Mouse (Mus musculus) liver, postnatal 0 days (tissue): ENCODE measurements around the gene Tmem238l. TPM values are rescaled to one million over a fixed set of nuclear protein-coding genes. Genes with fewer than 3 reads are reported as not detected.

Experiments used
- ATAC-seq: fragments of 200-750 bp; cut with Nextera tagmentation; 2 replicates; pipeline ENCODE4 v1.8.0; 2017; ENCODE audit warnings: mild to moderate bottlenecking, moderate library complexity
- DNase-seq: peaks from one replicate; pipeline ENCODE4 v3.0.0-alpha.2; 2016
- H3K27ac ChIP-seq: fragments of 300-500 bp; sonication (generic); 2 replicates; pipeline ENCODE4 v1.5.1; 2014; ENCODE audit warnings: antibody characterized with exemption, moderate library complexity, mild to moderate bottlenecking, low read depth
- H3K27me3 ChIP-seq: fragments of 300-500 bp; sonication (generic); 2 replicates; pipeline ENCODE4 v1.6.1; 2014; ENCODE audit warnings: low read length, control low read depth, mixed read lengths; ENCODE audit not compliant: insufficient read depth
- H3K36me3 ChIP-seq: fragments of 300-500 bp; sonication (generic); replicated peaks from 2 replicates; pipeline ENCODE4 v1.6.1; 2014; ENCODE audit warnings: mild to moderate bottlenecking, control low read depth, low read length, moderate library complexity, mixed read lengths; ENCODE audit not compliant: insufficient read depth
- H3K4me1 ChIP-seq: fragments of 300-500 bp; sonication (generic); 2 replicates; pipeline ENCODE4 v1.6.1; 2014; ENCODE audit warnings: antibody characterized with exemption, mild to moderate bottlenecking, control low read depth; ENCODE audit not compliant: insufficient read depth
- H3K4me2 ChIP-seq: fragments of 300-500 bp; sonication (generic); 2 replicates; pipeline ENCODE4 v1.6.1; 2014; ENCODE audit warnings: low read depth, mild to moderate bottlenecking, low read length, moderate library complexity, mixed read lengths
- H3K4me3 ChIP-seq: fragments of 300-500 bp; sonication (generic); 2 replicates; pipeline ENCODE4 v1.5.1; 2014; ENCODE audit warnings: low read depth, low read length
- H3K9ac ChIP-seq: fragments of 300-500 bp; sonication (generic); replicated peaks from 2 replicates; pipeline ENCODE4 v1.6.1; 2014; ENCODE audit warnings: mild to moderate bottlenecking, moderate library complexity
- H3K9me3 ChIP-seq: fragments of 300-500 bp; sonication (generic); 2 replicates; pipeline ENCODE4 v1.6.1; 2016; ENCODE audit warnings: mild to moderate bottlenecking, control low read depth, low read length, mixed read lengths
- CTCF ChIP-seq: sonication (generic); IDR thresholded peaks from 2 replicates; pipeline ENCODE4 v1.5.1; 2016; ENCODE audit warnings: antibody characterized with exemption, low read depth
- EP300 ChIP-seq: IDR thresholded peaks from 2 replicates; pipeline ENCODE4 v1.6.1; 2016; ENCODE audit warnings: antibody characterized with exemption, low read depth, mild to moderate bottlenecking
- WGBS: fragments of 180-500 bp; shearing (Covaris S2); extraction: QIAGEN DNeasy Blood & Tissue Kit; methylation state at CpG from one replicate; pipeline ENCODE4 v1.1.7; 2014; ENCODE audit not compliant: insufficient replicate concordance; 5-methylcytosine and 5-hydroxymethylcytosine counted together
- polyA plus RNA-seq: library from polyadenylated mRNA; unstranded; fragments of >200 nt; fragmentation: Nextera tagmentation; extraction: Ambion mirVana; gene quantifications from 2 replicates; pipeline ENCODE4 v1.2.1, GENCODE M21; 2015

Gene Tmem238l
- polyA plus RNA-seq: not detected in 2 replicates

DNA sequence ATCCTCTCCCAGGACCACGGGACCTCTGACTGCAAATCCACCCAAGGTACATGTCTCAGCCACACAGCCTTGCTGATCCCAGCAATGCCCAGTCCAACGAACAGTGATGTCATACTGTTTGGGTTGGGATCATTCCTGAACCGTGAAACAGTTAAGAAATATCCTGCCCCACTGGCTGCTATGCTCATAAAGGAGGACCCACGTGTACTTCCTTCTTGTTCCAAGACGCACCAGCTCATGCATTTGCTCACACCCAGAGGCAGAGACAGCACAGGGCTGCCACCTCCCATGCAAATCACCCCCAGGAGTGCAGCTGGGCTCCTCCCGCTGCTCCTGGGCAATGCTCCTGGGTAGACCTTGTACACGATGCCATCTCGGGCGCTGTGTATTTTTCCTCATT, at the start of gene Tmem238l:
Tmem238l (plus strand) TSS at position 336 of the 400 bp plus-strand sequence.
- ATAC-seq: no peak
- no peaks in the 10 kb centered on the region for H3K36me3 ChIP-seq
- H3K9ac ChIP-seq: no peak within 1 kb of the TSS
- 64% methylated on average over 9 of the region's 9 CpGs for WGBS
- no peak within 1 kb of the TSS for H3K4me2 ChIP-seq
- DNase-seq: no peak
- no peak for TF ChIP-seq CTCF
- no peak for TF ChIP-seq EP300
- no peaks in the 10 kb centered on the region for H3K4me1 ChIP-seq
- H3K27ac ChIP-seq: no peak within 1 kb of the TSS
- no peaks in the 10 kb centered on the region for H3K9me3 ChIP-seq
- H3K27me3 ChIP-seq: no peaks in the 10 kb centered on the region
- no peak within 1 kb of the TSS for H3K4me3 ChIP-seq

DNA sequence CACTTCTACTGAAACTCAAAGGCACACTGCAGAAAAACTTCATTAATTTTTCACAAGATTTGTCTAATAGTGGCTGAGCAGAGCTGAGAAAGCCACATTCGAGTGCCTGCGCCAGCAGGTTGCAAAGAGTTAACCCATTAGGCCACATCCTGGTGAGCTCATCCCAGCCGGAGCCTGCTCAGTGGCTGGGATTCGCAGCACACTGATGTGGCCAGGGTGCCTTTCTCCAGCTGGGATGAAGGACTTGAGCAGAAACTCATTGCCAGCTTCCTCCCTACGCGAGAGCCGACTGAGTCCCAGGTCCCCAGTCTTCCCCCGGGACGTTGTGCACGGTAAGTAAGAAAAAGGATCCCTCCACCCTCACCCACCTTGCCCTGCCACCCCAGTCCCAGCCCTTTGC, 44.6 kb upstream of the Tmem238l start, which contains the start of gene Pirt:
Pirt (plus strand) TSS at position 171 of the 400 bp plus-strand sequence.
- DNase-seq: no peak
- no peak within 1 kb of the TSS for H3K4me3 ChIP-seq
- no peak within 1 kb of the TSS for H3K4me2 ChIP-seq
- ATAC-seq: no peak
- no peaks in the 10 kb centered on the region for H3K27me3 ChIP-seq
- no peak for TF ChIP-seq CTCF
- TF ChIP-seq EP300: no peak
- no peak within 1 kb of the TSS for H3K27ac ChIP-seq
- no peaks in the 10 kb centered on the region for H3K36me3 ChIP-seq
- no peaks in the 10 kb centered on the region for H3K4me1 ChIP-seq
- H3K9ac ChIP-seq: no peak within 1 kb of the TSS
- WGBS: 43% methylated on average over 10 of the region's 10 CpGs
- no peaks in the 10 kb centered on the region for H3K9me3 ChIP-seq

DNA sequence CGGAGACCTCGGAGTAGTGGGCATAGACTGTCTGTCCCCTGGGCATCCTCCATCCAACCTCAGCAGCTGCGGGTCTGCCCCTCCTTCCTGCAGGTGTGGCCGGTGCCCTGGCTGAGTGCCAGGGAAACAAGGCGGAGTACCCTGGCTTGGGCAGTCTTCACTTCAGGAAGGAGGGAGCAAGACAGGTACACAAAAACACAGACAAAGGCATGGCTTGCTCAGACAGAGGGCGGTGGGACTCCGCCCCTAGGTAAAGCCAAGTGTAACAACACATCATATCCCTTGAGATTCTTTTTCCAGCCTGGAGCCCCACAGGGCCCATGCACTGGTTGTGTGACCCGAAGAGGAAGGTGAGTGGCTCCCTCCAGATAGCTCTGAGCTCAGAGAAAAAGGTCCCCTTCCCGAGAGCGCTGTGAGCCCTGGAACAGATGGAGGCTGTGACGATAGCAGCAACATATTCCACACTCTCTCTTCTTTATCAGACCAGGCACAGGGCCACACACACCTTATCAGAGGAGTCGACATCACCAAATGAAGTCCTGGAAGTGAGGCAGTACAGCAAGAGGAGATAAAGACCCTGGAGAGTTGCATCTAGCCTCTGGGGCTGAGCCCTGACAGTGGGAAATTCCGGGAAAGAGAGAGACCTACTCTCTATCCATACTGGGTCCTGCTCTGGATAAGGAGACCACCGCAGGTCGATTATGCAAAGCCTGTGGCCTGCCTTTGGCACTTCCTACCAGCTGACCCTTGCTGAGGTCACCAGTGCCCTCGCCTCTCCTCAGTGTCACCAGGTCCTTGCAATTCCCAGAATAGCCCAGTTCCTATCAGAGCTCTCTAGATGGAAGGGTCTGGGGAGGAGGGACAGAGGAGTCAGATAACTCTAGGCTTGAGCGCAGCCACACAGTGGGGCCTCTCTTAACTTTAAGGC, 43.6 kb upstream of the Tmem238l start:
- Histone ChIP-seq H3K27ac (no peak overlapping the region), H3K4me1 (no peaks in the 10 kb centered on the region), H3K9me3 (no peaks in the 10 kb centered on the region), H3K4me2 (no peak overlapping the region), H3K4me3 (no peak overlapping the region), H3K9ac (no peak overlapping the region), H3K36me3 (no peaks in the 10 kb centered on the region), H3K27me3 (no peaks in the 10 kb centered on the region)
- 40% methylated on average over 16 of the region's 17 CpGs for WGBS
- ATAC-seq (0 out of 2 replicates have a peak, but pooled peaks have one; percentile 27), DNase-seq (no peak)
- no peak for TF ChIP-seq EP300
- TF ChIP-seq CTCF: no peak

DNA sequence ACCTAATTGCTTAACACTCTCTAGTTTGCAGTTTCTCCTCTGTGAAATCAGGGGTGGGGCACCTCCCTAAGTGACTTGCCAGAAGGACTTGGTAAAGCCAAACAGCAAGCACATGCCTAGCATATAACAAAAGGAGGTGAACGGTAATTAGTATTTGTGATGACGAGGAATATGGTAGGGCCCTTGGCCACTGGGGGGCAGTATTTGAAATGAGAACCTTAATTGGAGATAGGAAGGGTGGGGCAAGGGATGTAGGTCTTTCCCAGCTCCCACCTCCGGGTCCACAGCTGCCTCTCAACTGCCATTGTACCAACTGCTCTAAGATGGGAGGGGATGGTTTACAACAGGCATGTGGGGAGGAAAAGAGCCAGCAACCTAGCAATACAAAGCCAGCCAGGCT, 42.2 kb upstream of the Tmem238l start:
- ATAC-seq (no peak), DNase-seq (peak; percentile 33)
- H3K27me3 ChIP-seq: no peaks in the 10 kb centered on the region
- no peak overlapping the region for H3K4me3 ChIP-seq
- no peak overlapping the region for H3K9ac ChIP-seq
- no peaks in the 10 kb centered on the region for H3K36me3 ChIP-seq
- 23% methylated on average over 3 of the region's 3 CpGs for WGBS
- TF ChIP-seq CTCF (peak; percentile 59), EP300 (no peak)
- no peak overlapping the region for H3K27ac ChIP-seq
- H3K4me1 ChIP-seq: no peaks in the 10 kb centered on the region
- no peaks in the 10 kb centered on the region for H3K9me3 ChIP-seq
- no peak overlapping the region for H3K4me2 ChIP-seq

DNA sequence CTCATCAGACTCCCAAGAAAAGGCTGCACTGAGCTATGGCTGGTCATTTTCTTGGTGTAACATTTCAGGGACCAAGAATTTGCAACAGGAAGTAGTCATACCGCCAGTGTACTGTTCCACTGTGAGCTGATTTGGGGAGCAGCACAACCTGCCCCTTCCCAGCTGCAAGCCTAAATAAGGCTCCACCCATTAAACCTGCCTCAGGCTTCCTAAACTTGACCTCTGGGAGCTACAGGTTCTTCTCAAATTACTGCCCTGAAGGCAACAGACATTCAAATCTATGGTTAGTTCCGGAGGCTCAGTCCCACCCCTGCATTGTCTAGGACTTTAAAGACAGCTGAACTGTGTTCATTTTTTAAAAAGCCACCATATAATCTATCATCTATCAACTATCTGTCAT, 36.4 kb upstream of the Tmem238l start:
- Histone ChIP-seq H3K27me3 (0 out of 2 replicates have a peak, but pooled peaks cover 3% of the 10 kb centered on the region), H3K4me1 (no peaks in the 10 kb centered on the region), H3K9me3 (no peaks in the 10 kb centered on the region), H3K9ac (no peak overlapping the region), H3K4me2 (no peak overlapping the region), H3K27ac (no peak overlapping the region), H3K36me3 (no peaks in the 10 kb centered on the region), H3K4me3 (no peak overlapping the region)
- no peak for DNase-seq
- ATAC-seq: no peak
- WGBS: 56% methylated on average over 2 of the region's 2 CpGs
- TF ChIP-seq EP300 (no peak), CTCF (no peak)

DNA sequence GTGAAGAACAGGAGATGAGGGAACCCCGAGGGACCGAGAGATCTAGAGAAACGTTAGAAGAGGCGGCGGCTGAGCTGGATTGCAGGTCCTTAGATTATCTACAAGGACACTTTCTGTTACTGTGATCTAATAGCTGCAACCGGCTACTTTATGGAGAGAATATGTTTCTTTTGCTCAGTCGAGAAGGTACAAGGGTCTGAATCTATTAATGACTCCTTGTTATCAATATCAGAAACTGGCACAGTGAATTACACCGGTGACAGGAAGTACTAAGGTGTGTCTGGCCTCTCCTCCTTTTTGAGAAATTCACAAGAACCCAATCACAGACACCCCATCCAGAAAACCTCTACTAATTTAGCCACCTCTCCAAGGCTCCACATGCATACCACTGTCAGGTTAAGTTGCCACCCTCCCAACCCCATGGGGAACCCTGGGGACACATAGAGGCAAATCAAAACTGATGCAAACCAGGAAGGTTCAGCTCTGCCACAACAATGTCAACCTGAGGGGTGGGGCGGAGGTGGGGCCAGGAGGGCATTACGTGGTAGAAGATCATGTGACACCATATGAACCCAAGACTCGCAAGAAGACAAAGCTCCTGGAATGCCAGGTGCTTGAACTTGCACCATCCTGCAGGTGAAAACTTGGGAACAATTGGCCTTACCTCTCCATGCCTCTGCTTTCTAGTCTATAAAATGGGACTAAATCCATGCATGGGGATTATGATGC, 32.2 kb upstream of the Tmem238l start:
- no peak overlapping the region for H3K4me2 ChIP-seq
- no peaks in the 10 kb centered on the region for H3K4me1 ChIP-seq
- no peaks in the 10 kb centered on the region for H3K36me3 ChIP-seq
- no peaks in the 10 kb centered on the region for H3K9me3 ChIP-seq
- WGBS: 73% methylated on average over 11 of the region's 11 CpGs
- no peak overlapping the region for H3K27ac ChIP-seq
- H3K9ac ChIP-seq: no peak overlapping the region
- H3K27me3 ChIP-seq: 0 out of 2 replicates have a peak, but pooled peaks cover 3% of the 10 kb centered on the region
- ATAC-seq (no peak), DNase-seq (no peak)
- TF ChIP-seq CTCF (no peak), EP300 (no peak)
- H3K4me3 ChIP-seq: no peak overlapping the region
